Mouse (Mus musculus) liver, adult (tissue): Measurements from ENCODE around the gene Sox6.
A peak's percentile ranks its signal among the peaks of the same experiment; 100 is the strongest.

Experiments
- GATA4 ChIP-seq: IDR thresholded peaks from 2 replicates; pipeline ENCODE4 v1.6.1; 2014; ENCODE audit warnings: mild to moderate bottlenecking, low read length; ENCODE audit not compliant: insufficient replicate concordance

Gene Sox6

GRCm38 (mm10) chr7:115776324-115776723 lies 262.3 kb downstream of the Sox6 start:
- TF ChIP-seq GATA4 = no peak

- no peak for TF ChIP-seq GATA4
These were observed 272.3 kb downstream of the Sox6 start for GRCm38 (mm10) chr7:115766316-115766715.

- no peak for TF ChIP-seq GATA4
These were observed 274.7 kb downstream of the Sox6 start for GRCm38 (mm10) chr7:115763851-115764250.

GRCm38 (mm10) chr7:115758172-115758571 lies 280.4 kb downstream of the Sox6 start:
- no peak for TF ChIP-seq GATA4

GRCm38 (mm10) chr7:115755272-115755671 lies 283.3 kb downstream of the Sox6 start:
- no peak for TF ChIP-seq GATA4

- no peak for TF ChIP-seq GATA4
These were observed 284.4 kb downstream of the Sox6 start for GRCm38 (mm10) chr7:115754216-115754615.

- TF ChIP-seq GATA4 = no peak
These were observed 286.4 kb downstream of the Sox6 start for GRCm38 (mm10) chr7:115752121-115752634.

GRCm38 (mm10) chr7:115751083-115751482 lies 287.5 kb downstream of the Sox6 start:
- TF ChIP-seq GATA4 = no peak

- no peak for TF ChIP-seq GATA4
These were observed 288.2 kb downstream of the Sox6 start for GRCm38 (mm10) chr7:115750275-115750825.

- no peak for TF ChIP-seq GATA4
These were observed 291.1 kb downstream of the Sox6 start for GRCm38 (mm10) chr7:115747541-115747940.

GRCm38 (mm10) chr7:115745672-115746253 lies 292.8 kb downstream of the Sox6 start:
- TF ChIP-seq GATA4 = no peak

- TF ChIP-seq GATA4 = no peak
These were observed 304.5 kb downstream of the Sox6 start for GRCm38 (mm10) chr7:115734137-115734536.

GRCm38 (mm10) chr7:115732824-115733223 lies 305.8 kb downstream of the Sox6 start:
- TF ChIP-seq GATA4 = peak; percentile 28; the same call in 1 of the 2 replicates

- no peak for TF ChIP-seq GATA4
These were observed 311.8 kb downstream of the Sox6 start for GRCm38 (mm10) chr7:115726776-115727175.

- no peak for TF ChIP-seq GATA4
These were observed 314.2 kb downstream of the Sox6 start for GRCm38 (mm10) chr7:115724404-115724803.

- TF ChIP-seq GATA4 = no peak
These were observed 316.7 kb downstream of the Sox6 start for GRCm38 (mm10) chr7:115721624-115722540.
